Mouse (Mus musculus) heart, postnatal 10 days (tissue): ENCODE results near the gene Cbx7. TPM values are rescaled to one million over a fixed set of nuclear protein-coding genes. Genes with fewer than 3 reads are reported as not detected.
"Not testable (repeated sequence)": the region's sequence is repeated elsewhere in the genome, so short reads cannot be mapped to it uniquely, and the experiment has no call there.

Experiments used
- DNase-seq, 2 experiments: peaks; one replicate each; pipeline ENCODE4 v3.0.0; 2021
- intact Hi-C: fragments of 180-260 bp; cut with DNase I; formaldehyde crosslinking; loops from one replicate; pipeline ENCODE4 v1.15.1; 2025
- total RNA-seq, 2 experiments: library from RNA; stranded (reverse); gene quantifications; 2 replicates each; pipeline ENCODE4 v1.2.3; 2021

Gene Cbx7
- total RNA-seq, 2 experiments from 2014 or later: 3.0 to 3.8 TPM

GRCm38 (mm10) chr15:79903963-79904362 lies 67.0 kb downstream of the Cbx7 start:
- no peak for DNase-seq
- intact Hi-C loops: no loop called here

- intact Hi-C loops, DNase-seq: not testable (repeated sequence)
Measured at GRCm38 (mm10) chr15:79903081-79903480, 67.8 kb downstream of the Cbx7 start.

GRCm38 (mm10) chr15:79901399-79901798 lies 69.5 kb downstream of the Cbx7 start:
- no peak for DNase-seq
- intact Hi-C loops: no loop called here

- DNase-seq: no peak
- intact Hi-C loops: no loop called here
Measured at GRCm38 (mm10) chr15:79900751-79901150, 70.2 kb downstream of the Cbx7 start.

- intact Hi-C loops: no loop called here
- no peak for DNase-seq
Measured at GRCm38 (mm10) chr15:79899828-79900510, 71.0 kb downstream of the Cbx7 start.

- intact Hi-C loops: no loop called here
- no peak for DNase-seq
Measured at GRCm38 (mm10) chr15:79898988-79899387, 71.9 kb downstream of the Cbx7 start.

GRCm38 (mm10) chr15:79896080-79896725 lies 74.7 kb downstream of the Cbx7 start:
- no peak for DNase-seq
- intact Hi-C loops: no loop called here

GRCm38 (mm10) chr15:79895221-79896079 lies 75.5 kb downstream of the Cbx7 start:
- DNase-seq, intact Hi-C loops: not testable (repeated sequence)

- no peak for DNase-seq
- intact Hi-C loops: no loop called here
Measured at GRCm38 (mm10) chr15:79894343-79894742, 76.6 kb downstream of the Cbx7 start.

- intact Hi-C loops: no loop called here
- DNase-seq: no peak
Measured at GRCm38 (mm10) chr15:79893824-79894123, 77.1 kb downstream of the Cbx7 start.

GRCm38 (mm10) chr15:79892995-79893823 lies 77.7 kb downstream of the Cbx7 start:
- intact Hi-C loops: no loop called here
- no peak for DNase-seq

GRCm38 (mm10) chr15:79892213-79892541 lies 78.7 kb downstream of the Cbx7 start:
- intact Hi-C loops: no loop called here
- peak; percentile 75 for DNase-seq

- peak; percentile 72 to 85 for DNase-seq
- intact Hi-C loops: no loop called here
Measured at GRCm38 (mm10) chr15:79891436-79892212, 79.3 kb downstream of the Cbx7 start, which contains the start of gene Apobec3. TSS of gene Apobec3 (plus strand) at chr15:79891659.

- intact Hi-C loops: loop anchor here (5.0 kb wide), 1 partner anchor 128 kb away; no protein-coding TSS in a partner anchor
- no peak for DNase-seq
Measured at GRCm38 (mm10) chr15:79884820-79885219, 86.1 kb downstream of the Cbx7 start.

GRCm38 (mm10) chr15:79883352-79883822 lies 87.5 kb downstream of the Cbx7 start:
- intact Hi-C loops: loop anchor here (1.0 to 5.0 kb wide), 2 partner anchors 51 to 126 kb away; no protein-coding TSS in a partner anchor
- DNase-seq: peak; percentile 96 to 97

- intact Hi-C loops: loop anchor here (1.0 to 5.0 kb wide), 2 partner anchors 50 to 125 kb away; no protein-coding TSS in a partner anchor
- no peak for DNase-seq
Measured at GRCm38 (mm10) chr15:79882623-79883267, 88.2 kb downstream of the Cbx7 start.

GRCm38 (mm10) chr15:79880477-79880876 lies 90.4 kb downstream of the Cbx7 start:
- no peak for DNase-seq
- intact Hi-C loops: loop anchor here (5.0 kb wide), 1 partner anchor 123 kb away; no protein-coding TSS in a partner anchor

- intact Hi-C loops: no loop called here
- peak; percentile 96 to 97 for DNase-seq
Measured at GRCm38 (mm10) chr15:79879319-79879718, 91.6 kb downstream of the Cbx7 start.

- intact Hi-C loops: no loop called here
- peak in 1 of 2 experiments; percentile 63 for DNase-seq
Measured at GRCm38 (mm10) chr15:79878725-79879136, 92.2 kb downstream of the Cbx7 start.
